Mouse (Mus musculus): ENCODE measurements around the gene Sapcd1. TPM values are rescaled to one million over a fixed set of nuclear protein-coding genes. Genes with fewer than 3 reads are reported as not detected.
"Not testable (repeated sequence)": the region's sequence is repeated elsewhere in the genome, so short reads cannot be mapped to it uniquely, and the experiment has no call there.

The Sapcd1 gene
- polyA plus RNA-seq, 1 experiment from 2014 or later, result 1.1 TPM

DNA sequence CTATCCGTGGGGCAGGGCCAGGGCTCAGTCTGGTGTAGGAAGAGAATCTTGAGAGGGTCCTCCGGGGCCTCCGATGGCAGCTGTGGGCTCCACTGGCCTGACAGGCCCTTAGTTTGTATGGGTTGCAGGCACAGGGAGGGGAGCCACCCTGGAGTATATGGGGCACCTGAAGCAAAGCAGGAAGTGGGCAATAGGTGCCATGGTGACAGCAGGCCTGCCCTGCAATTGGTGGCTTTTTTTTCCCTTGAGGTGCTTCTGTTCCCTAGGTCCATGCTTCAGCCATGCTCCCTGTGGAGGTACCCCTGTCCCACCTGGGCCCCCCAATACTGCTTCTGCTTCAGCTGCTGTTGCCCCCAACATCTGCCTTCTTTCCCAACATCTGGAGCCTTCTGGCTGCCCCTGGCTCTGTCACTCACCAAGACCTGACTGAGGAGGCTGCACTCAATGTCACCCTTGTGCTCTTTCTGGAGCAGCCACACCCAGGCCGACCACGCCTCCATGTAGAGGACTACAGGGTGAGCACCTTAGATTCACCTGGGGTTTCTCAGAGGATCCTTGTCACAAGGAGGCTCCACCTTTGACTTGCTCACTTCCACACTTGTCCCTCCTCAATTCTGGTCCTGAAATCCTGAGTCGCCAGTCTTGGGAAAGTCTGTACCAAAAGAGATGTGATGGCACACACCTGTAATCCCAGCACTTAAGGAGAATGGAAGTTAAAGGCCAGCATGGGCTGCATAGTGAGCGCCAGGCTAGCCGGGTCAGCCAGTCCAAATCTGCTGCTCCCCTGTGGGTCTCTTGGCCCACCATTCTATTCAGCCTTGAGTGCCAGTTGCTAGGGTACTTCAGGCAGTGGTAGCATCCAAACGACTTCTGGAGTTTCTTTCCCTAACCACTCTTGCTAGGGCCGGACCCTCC lies 10.8 kb downstream of the Sapcd1 start:
- no peaks in the 10 kb centered on the region for H3K27me3 ChIP-seq (ENCODE audit: control insufficient read depth, insufficient read depth, low read depth, low read length)
- no peaks in the 10 kb centered on the region; the same call in 1 of the 2 replicates for H3K4me1 ChIP-seq (ENCODE audit: control insufficient read depth, insufficient read depth, low read length)
- H3K4me3 ChIP-seq (ENCODE audit: low read depth, low read length), result no peak overlapping the region
- H3K9me3 ChIP-seq (replicated peaks; ENCODE audit: control insufficient read depth, low read length, poor library complexity, severe bottlenecking), result no peaks in the 10 kb centered on the region
- no peak overlapping the region for H3K9ac ChIP-seq (ENCODE audit: low read depth, low read length)
- WGBS, result 81% methylated on average over 10 of the region's 10 CpGs
- H3K27ac ChIP-seq (ENCODE audit: low read length), result no peak overlapping the region
- no peak overlapping the region for H3K4me2 ChIP-seq (ENCODE audit: low read length)
- peaks cover 35% of the 10 kb centered on the region for H3K36me3 ChIP-seq (ENCODE audit: control insufficient read depth, insufficient read depth, low read length)
- ATAC-seq, result no peak

DNA sequence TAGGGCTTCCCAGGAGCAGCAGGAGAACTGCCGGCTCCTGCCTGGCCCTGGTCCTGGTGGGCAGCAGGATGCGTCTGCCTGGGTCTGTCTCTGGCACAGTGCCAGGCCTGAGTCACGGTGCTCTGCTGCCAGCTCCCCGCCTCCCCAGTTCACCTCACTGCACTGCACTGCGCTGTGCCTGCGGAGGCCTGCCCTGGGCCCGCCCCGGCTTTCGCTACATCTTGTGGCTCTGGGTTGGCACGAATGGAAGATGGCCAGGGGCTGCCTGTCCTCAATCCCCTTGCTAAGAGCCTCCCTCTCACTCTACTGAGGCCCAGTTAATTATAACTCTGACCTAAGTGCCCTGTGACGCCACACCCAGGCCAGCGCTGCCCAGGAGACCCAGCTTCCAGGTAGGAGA lies 11.4 kb downstream of the Sapcd1 start, which contains the start of gene Vwa7:
TSS of gene Vwa7 (plus strand) at position 204 of the 400 bp plus-strand sequence.
- Histone ChIP-seq H3K27ac (ENCODE audit: low read length) (no peak within 1 kb of the TSS), H3K4me2 (ENCODE audit: low read length) (no peak within 1 kb of the TSS), H3K27me3 (ENCODE audit: control insufficient read depth, insufficient read depth, low read depth, low read length) (no peaks in the 10 kb centered on the region), H3K4me3 (ENCODE audit: low read depth, low read length) (no peak within 1 kb of the TSS), H3K36me3 (ENCODE audit: control insufficient read depth, insufficient read depth, low read length) (peaks cover 42% of the 10 kb centered on the region), H3K9ac (ENCODE audit: low read depth, low read length) (no peak within 1 kb of the TSS), H3K4me1 (ENCODE audit: control insufficient read depth, insufficient read depth, low read length) (no peaks in the 10 kb centered on the region; the same call in 1 of the 2 replicates), H3K9me3 (replicated peaks; ENCODE audit: control insufficient read depth, low read length, poor library complexity, severe bottlenecking) (no peaks in the 10 kb centered on the region)
- 62% methylated on average over 12 of the region's 12 CpGs for WGBS
- peak; percentile 44; the same call in 1 of the 2 replicates for ATAC-seq

DNA sequence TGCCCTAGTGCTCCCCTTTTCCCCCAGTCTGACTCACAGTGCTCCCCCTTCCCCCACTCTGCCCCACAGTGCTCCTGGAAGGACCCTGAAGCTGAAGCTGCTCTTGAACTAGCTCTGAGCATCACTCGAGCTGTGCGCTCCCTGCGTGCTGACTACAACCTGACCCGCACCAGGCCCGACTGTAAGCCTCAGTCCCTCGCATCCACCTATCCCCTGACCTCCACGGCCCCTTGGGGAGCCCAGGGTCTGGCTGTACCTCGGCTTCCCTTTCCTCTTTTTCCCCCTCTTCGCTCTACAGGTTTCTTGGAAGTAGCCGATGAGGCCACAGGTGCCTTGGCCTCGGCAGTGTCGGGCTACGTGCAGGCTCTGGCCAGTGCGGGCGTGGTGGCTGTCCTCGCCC lies 12.5 kb downstream of the Sapcd1 start:
- H3K9me3 ChIP-seq (replicated peaks; ENCODE audit: control insufficient read depth, low read length, poor library complexity, severe bottlenecking), result no peaks in the 10 kb centered on the region
- no peaks in the 10 kb centered on the region for H3K27me3 ChIP-seq (ENCODE audit: control insufficient read depth, insufficient read depth, low read depth, low read length)
- no peak for ATAC-seq
- WGBS, result 90% methylated on average over 13 of the region's 16 CpGs
- no peaks in the 10 kb centered on the region; the same call in 1 of the 2 replicates for H3K4me1 ChIP-seq (ENCODE audit: control insufficient read depth, insufficient read depth, low read length)
- no peak overlapping the region for H3K4me2 ChIP-seq (ENCODE audit: low read length)
- peaks cover 51% of the 10 kb centered on the region for H3K36me3 ChIP-seq (ENCODE audit: control insufficient read depth, insufficient read depth, low read length)
- H3K4me3 ChIP-seq (ENCODE audit: low read depth, low read length), result no peak overlapping the region
- no peak overlapping the region for H3K27ac ChIP-seq (ENCODE audit: low read length)
- no peak overlapping the region for H3K9ac ChIP-seq (ENCODE audit: low read depth, low read length)

DNA sequence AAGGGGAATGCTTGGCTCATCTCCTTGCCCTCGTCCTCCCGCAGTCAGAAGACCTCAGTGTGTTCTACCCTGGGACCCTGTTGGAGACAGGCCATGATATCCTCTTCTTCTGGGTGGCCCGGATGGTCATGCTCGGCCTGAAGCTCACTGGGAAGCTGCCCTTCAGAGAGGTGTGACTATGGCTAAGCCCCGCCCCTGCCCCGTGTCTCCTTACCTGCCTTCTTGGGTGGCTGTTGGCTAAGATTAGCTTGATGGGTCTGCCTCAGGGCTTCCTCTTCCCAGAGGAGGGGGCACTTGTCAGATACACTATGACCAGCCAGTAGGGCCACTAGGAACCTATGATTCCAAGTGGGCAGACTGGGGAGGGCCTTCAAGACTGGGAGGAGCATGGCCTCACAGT lies 14.6 kb downstream of the Sapcd1 start:
- H3K27ac ChIP-seq (ENCODE audit: low read length), result no peak overlapping the region
- 83% methylated on average over 6 of the region's 6 CpGs for WGBS
- H3K4me1 ChIP-seq (ENCODE audit: control insufficient read depth, insufficient read depth, low read length), result no peaks in the 10 kb centered on the region; the same call in 1 of the 2 replicates
- H3K9me3 ChIP-seq (replicated peaks; ENCODE audit: control insufficient read depth, low read length, poor library complexity, severe bottlenecking), result no peaks in the 10 kb centered on the region
- H3K4me2 ChIP-seq (ENCODE audit: low read length), result no peak overlapping the region
- H3K36me3 ChIP-seq (ENCODE audit: control insufficient read depth, insufficient read depth, low read length), result peaks cover 58% of the 10 kb centered on the region
- ATAC-seq, result no peak
- no peak overlapping the region for H3K4me3 ChIP-seq (ENCODE audit: low read depth, low read length)
- no peak overlapping the region for H3K9ac ChIP-seq (ENCODE audit: low read depth, low read length)
- no peaks in the 10 kb centered on the region for H3K27me3 ChIP-seq (ENCODE audit: control insufficient read depth, insufficient read depth, low read depth, low read length)

DNA sequence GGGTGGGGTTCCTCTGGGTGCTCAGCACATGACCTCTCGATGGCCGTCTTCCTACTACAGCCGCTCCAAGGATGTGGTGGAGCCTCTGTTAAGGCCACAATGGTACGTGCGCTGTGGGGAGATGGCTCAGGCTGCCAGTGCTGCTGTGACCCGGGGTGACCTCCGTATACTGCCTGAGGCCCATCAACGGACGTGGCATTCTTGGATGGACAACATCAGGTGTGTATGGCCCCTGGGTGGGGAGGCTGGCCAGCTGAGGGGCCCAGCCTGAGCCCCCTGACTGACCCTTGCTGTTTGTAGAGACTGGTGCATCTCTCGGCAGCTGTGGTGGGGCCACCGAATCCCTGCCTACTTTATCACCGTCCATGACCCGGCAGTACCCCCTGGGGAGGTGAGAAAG lies 15.4 kb downstream of the Sapcd1 start:
- Histone ChIP-seq H3K36me3 (ENCODE audit: control insufficient read depth, insufficient read depth, low read length) (peaks cover 63% of the 10 kb centered on the region), H3K9ac (ENCODE audit: low read depth, low read length) (no peak overlapping the region), H3K4me1 (ENCODE audit: control insufficient read depth, insufficient read depth, low read length) (no peaks in the 10 kb centered on the region; the same call in 1 of the 2 replicates), H3K27me3 (ENCODE audit: control insufficient read depth, insufficient read depth, low read depth, low read length) (no peaks in the 10 kb centered on the region), H3K4me3 (ENCODE audit: low read depth, low read length) (no peak overlapping the region), H3K4me2 (ENCODE audit: low read length) (no peak overlapping the region), H3K9me3 (replicated peaks; ENCODE audit: control insufficient read depth, low read length, poor library complexity, severe bottlenecking) (no peaks in the 10 kb centered on the region), H3K27ac (ENCODE audit: low read length) (no peak overlapping the region)
- WGBS, result 94% methylated on average over 13 of the region's 13 CpGs
- ATAC-seq, result no peak

DNA sequence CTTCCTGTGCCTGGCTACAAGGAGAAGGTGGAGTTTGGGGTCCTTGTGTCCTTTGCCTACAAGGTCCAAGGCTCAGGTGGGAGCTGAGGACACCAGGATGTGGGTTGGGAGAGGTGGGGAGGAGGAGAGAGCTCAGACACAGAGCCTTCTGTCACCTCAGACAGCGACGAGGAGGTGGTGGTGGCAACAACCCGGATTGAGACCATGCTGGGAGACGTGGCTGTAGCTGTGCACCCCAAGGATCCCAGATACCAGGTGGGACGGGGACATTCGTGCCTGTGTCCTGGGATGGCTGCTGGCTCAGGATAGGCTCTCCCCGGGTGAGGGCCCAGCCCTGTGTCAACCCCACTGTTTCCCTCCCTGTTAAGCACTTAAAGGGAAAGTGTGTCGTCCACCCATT lies 16.4 kb downstream of the Sapcd1 start:
- Histone ChIP-seq H3K27ac (ENCODE audit: low read length) (no peak overlapping the region), H3K9me3 (replicated peaks; ENCODE audit: control insufficient read depth, low read length, poor library complexity, severe bottlenecking) (no peaks in the 10 kb centered on the region), H3K4me1 (ENCODE audit: control insufficient read depth, insufficient read depth, low read length) (no peaks in the 10 kb centered on the region; the same call in 1 of the 2 replicates), H3K9ac (ENCODE audit: low read depth, low read length) (no peak overlapping the region), H3K27me3 (ENCODE audit: control insufficient read depth, insufficient read depth, low read depth, low read length) (no peaks in the 10 kb centered on the region), H3K4me3 (ENCODE audit: low read depth, low read length) (no peak overlapping the region), H3K4me2 (ENCODE audit: low read length) (no peak overlapping the region), H3K36me3 (ENCODE audit: control insufficient read depth, insufficient read depth, low read length) (peaks cover 64% of the 10 kb centered on the region)
- 96% methylated on average over 8 of the region's 8 CpGs for WGBS
- no peak for ATAC-seq

DNA sequence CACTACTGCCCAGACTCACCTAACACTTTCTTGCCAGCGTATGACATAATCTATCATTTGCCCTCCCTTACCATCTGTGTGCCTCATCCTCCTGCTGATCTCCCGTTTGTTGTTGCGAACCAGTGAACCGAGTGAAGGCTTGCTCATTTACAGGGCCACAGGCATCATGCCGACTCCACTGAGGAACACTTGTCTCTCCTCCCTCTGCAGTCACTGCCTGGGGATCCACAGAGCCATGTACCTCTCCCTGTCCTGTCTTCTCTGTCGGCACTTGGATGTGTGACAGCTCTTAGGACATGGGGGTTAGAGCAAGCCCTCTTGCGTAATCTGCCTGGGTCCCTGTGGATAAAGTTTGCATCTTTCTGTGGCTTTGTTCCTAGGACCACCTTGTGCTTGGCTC lies 18.2 kb downstream of the Sapcd1 start:
- Histone ChIP-seq H3K9ac (ENCODE audit: low read depth, low read length) (no peak overlapping the region), H3K4me2 (ENCODE audit: low read length) (no peak overlapping the region), H3K9me3 (replicated peaks; ENCODE audit: control insufficient read depth, low read length, poor library complexity, severe bottlenecking) (no peaks in the 10 kb centered on the region), H3K27ac (ENCODE audit: low read length) (no peak overlapping the region), H3K27me3 (ENCODE audit: control insufficient read depth, insufficient read depth, low read depth, low read length) (no peaks in the 10 kb centered on the region), H3K4me1 (ENCODE audit: control insufficient read depth, insufficient read depth, low read length) (no peaks in the 10 kb centered on the region), H3K4me3 (ENCODE audit: low read depth, low read length) (no peak overlapping the region), H3K36me3 (ENCODE audit: control insufficient read depth, insufficient read depth, low read length) (peaks cover 65% of the 10 kb centered on the region)
- 85% methylated on average over 7 of the region's 7 CpGs for WGBS
- no peak for ATAC-seq

DNA sequence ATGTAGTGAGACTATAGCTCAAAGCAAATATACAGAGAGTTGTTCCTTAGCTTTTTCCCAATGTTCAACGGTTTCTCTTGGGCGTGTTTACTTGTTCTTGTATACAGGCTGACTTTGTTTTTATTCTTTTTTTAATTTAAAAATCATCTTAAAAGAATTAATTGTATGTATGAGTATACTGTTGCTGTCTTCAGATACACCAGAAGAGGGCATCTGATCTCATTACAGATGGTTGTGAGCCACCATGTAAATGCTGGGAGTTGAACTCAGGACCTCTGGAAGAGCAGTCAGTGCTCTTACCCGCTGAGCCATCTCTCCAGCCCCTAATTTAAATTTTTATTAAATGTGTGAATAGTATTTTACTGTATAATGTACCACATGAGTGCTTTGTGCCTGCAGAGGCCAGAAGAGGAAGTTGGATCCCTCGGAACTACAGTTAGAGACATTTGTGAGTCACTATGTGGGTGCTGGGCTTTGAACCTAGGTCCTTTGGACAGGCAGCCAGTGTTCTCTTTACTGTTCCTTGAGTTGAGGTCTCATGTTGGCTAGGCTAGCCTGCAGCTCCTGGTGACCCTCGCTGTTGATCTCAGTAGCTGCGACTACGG lies 20.3 kb downstream of the Sapcd1 start:
- no peak for ATAC-seq
- no peaks in the 10 kb centered on the region for H3K27me3 ChIP-seq (ENCODE audit: control insufficient read depth, insufficient read depth, low read depth, low read length)
- peaks cover 10% of the 10 kb centered on the region for H3K4me1 ChIP-seq (ENCODE audit: control insufficient read depth, insufficient read depth, low read length)
- H3K4me3 ChIP-seq (ENCODE audit: low read depth, low read length), result no peak overlapping the region
- H3K27ac ChIP-seq (ENCODE audit: low read length), result no peak overlapping the region
- H3K4me2 ChIP-seq (ENCODE audit: low read length), result no peak overlapping the region
- no peak overlapping the region for H3K9ac ChIP-seq (ENCODE audit: low read depth, low read length)
- peaks cover 49% of the 10 kb centered on the region for H3K36me3 ChIP-seq (ENCODE audit: control insufficient read depth, insufficient read depth, low read length)
- no peaks in the 10 kb centered on the region for H3K9me3 ChIP-seq (replicated peaks; ENCODE audit: control insufficient read depth, low read length, poor library complexity, severe bottlenecking)
- WGBS, result 97% methylated on average over 7 of the region's 7 CpGs

DNA sequence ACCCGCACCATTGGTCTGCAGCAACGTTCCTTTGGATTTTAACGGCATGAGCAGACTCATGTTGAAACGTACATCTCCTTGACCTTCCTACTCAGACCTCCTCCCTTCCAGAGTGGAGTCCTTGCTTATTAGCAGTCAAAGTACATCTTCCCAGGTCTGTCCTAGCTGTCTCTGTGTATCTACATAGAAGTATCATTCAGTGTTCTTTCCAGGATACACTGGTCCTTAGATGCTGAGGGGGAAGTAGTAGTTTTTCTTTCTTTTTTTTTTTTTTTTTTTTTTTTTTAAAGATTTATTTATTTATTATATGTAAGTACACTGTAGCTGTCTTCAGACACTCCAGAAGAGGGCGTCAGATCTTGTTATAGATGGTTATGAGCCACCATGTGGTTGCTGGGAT lies 21.9 kb downstream of the Sapcd1 start:
- H3K9me3 ChIP-seq (replicated peaks; ENCODE audit: control insufficient read depth, low read length, poor library complexity, severe bottlenecking); H3K27ac ChIP-seq (ENCODE audit: low read length); H3K27me3 ChIP-seq (ENCODE audit: control insufficient read depth, insufficient read depth, low read depth, low read length); H3K9ac ChIP-seq (ENCODE audit: low read depth, low read length); H3K4me2 ChIP-seq (ENCODE audit: low read length); ATAC-seq; H3K4me3 ChIP-seq (ENCODE audit: low read depth, low read length): not testable (repeated sequence)
- Histone ChIP-seq H3K36me3 (ENCODE audit: control insufficient read depth, insufficient read depth, low read length) (peaks cover 34% of the 10 kb centered on the region), H3K4me1 (ENCODE audit: control insufficient read depth, insufficient read depth, low read length) (peaks cover 15% of the 10 kb centered on the region)
- WGBS, result 97% methylated on average over 4 of the region's 5 CpGs

Measured in midbrain, embryonic 16.5 days (tissue).